In genomic region chr8:78668206-78668605, GRCm38 (mm10) we compare ENCODE assay signal across 26 mouse cellular contexts.
"Had no signal": no experiment of that assay in that cellular context is flagged by ENCODE, and none has a peak within 500 bp of the region (broad histone marks: within the 10 kb centered on the region; RNA-seq: fewer than 3 reads in every experiment).

No protein-coding gene starts in this region.

- H3K36me3 ChIP-seq: liver, embryonic 15.5 days; lung, embryonic 15.5 days; midbrain, embryonic 15.5 days; neural tube, embryonic 12.5 days had no signal

- H3K9me3 ChIP-seq: limb, embryonic 10.5 days; limb, embryonic 12.5 days; limb, embryonic 13.5 days; limb, embryonic 15.5 days; liver, embryonic 12.5 days; liver, embryonic 13.5 days; liver, embryonic 15.5 days; lung, embryonic 15.5 days; midbrain, embryonic 12.5 days; midbrain, embryonic 13.5 days; midbrain, embryonic 15.5 days; neural tube, embryonic 12.5 days had no signal

- H3K27me3 ChIP-seq: limb, embryonic 12.5 days; limb, embryonic 13.5 days; limb, embryonic 15.5 days; liver, embryonic 12.5 days; liver, embryonic 13.5 days; liver, embryonic 15.5 days; lung, embryonic 15.5 days; megakaryocyte, embryonic 14.5 days; midbrain, embryonic 12.5 days; midbrain, embryonic 13.5 days; midbrain, embryonic 15.5 days; neural tube, embryonic 12.5 days had no signal

- H3K4me1 ChIP-seq: limb, embryonic 10.5 days; limb, embryonic 12.5 days; limb, embryonic 13.5 days; limb, embryonic 15.5 days; liver, embryonic 12.5 days; liver, embryonic 13.5 days; liver, embryonic 15.5 days; lung, embryonic 15.5 days; megakaryocyte, embryonic 14.5 days; midbrain, embryonic 10.5 days; midbrain, embryonic 12.5 days; midbrain, embryonic 13.5 days; midbrain, embryonic 15.5 days; neural tube, embryonic 12.5 days had no signal

- H3K4me3 ChIP-seq: limb, embryonic 10.5 days; limb, embryonic 12.5 days; limb, embryonic 13.5 days; limb, embryonic 15.5 days; liver, embryonic 12.5 days; liver, embryonic 13.5 days; liver, embryonic 15.5 days; lung, embryonic 15.5 days; megakaryocyte, embryonic 14.5 days; midbrain, embryonic 10.5 days; midbrain, embryonic 12.5 days; midbrain, embryonic 13.5 days; midbrain, embryonic 15.5 days; myocyte; neural tube, embryonic 12.5 days had no signal

- DNase-seq: left cerebral cortex, postnatal 4 days; liver; liver, embryonic 13.5 days; liver, postnatal 0 days; lung, adult 18-20 months; lung, adult 2 months; lung, embryonic 14.5 days; lung, postnatal 10 days; lung, postnatal 14 days; midbrain, embryonic 14.5 days had no signal

- H3K27ac ChIP-seq: limb, embryonic 10.5 days; limb, embryonic 12.5 days; limb, embryonic 13.5 days; limb, embryonic 15.5 days; liver, embryonic 12.5 days; liver, embryonic 13.5 days; liver, embryonic 14.5 days; liver, embryonic 15.5 days; lung, embryonic 15.5 days; macrophage; midbrain, embryonic 10.5 days; midbrain, embryonic 12.5 days; midbrain, embryonic 13.5 days; midbrain, embryonic 15.5 days; neural tube, embryonic 12.5 days had no signal
